Mouse (Mus musculus): ENCODE measurements around the gene Sema4d. TPM values are rescaled to one million over a fixed set of nuclear protein-coding genes. Genes with fewer than 3 reads are reported as not detected.
"Not testable (repeated sequence)": the region's sequence is repeated elsewhere in the genome, so short reads cannot be mapped to it uniquely, and the experiment has no call there.

Sema4d gene
- total and polyA plus RNA-seq, 3 experiments = 52.2 to 67.6 (median 52.2) TPM

DNA sequence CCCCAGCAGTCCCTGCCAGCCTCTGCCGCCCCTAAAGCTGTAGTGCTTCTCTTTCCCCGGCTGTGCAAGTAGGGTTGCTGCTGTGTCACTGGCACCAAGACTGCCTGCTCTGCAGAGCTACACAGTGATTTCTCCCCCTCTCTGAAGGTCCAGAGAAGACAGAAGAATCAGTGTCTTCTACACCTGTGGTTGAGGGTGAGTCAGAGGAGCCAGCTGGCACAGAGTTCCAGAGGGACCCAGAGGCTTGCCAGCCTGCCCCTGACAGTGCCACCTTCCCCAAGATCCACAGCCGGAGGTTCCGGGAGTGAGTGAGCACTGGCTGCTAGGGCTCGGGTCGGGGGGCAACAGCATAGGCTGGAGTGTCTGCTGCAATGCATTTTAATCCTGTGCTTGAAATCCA, 114.9 kb downstream of the Sema4d start:
- H3K79me2 ChIP-seq (replicated peaks; ENCODE audit: control insufficient read depth, insufficient read depth, low read length) = no peaks in the 10 kb centered on the region
- H3K9ac ChIP-seq (ENCODE audit: low read depth, low read length) = no peak overlapping the region
- WGBS = 91% methylated on average over 6 of the region's 6 CpGs
- intact Hi-C loops (cut with DNase I) = no loop called here
- H3K36me3 ChIP-seq (ENCODE audit: control insufficient read depth, insufficient read depth, low read length) = no peaks in the 10 kb centered on the region
- no peaks in the 10 kb centered on the region for H3K27me3 ChIP-seq (ENCODE audit: control insufficient read depth, insufficient read depth, low read length)
- no peak for TF ChIP-seq EP300 (IDR thresholded peaks at IDR 0.05; ENCODE audit: insufficient read depth, low read depth, low read length)
- TF ChIP-seq CTCF (IDR thresholded peaks at IDR 0.05) = no peak
- no peak for TF ChIP-seq POLR2A (IDR thresholded peaks at IDR 0.05; ENCODE audit: insufficient read depth, low read depth, low read length)
- DNase-seq = no peak
- H3K4me1 ChIP-seq (ENCODE audit: control insufficient read depth, insufficient read depth, low read length) = no peaks in the 10 kb centered on the region
- no peak overlapping the region for H3K4me3 ChIP-seq
- no peak overlapping the region for H3K27ac ChIP-seq

DNA sequence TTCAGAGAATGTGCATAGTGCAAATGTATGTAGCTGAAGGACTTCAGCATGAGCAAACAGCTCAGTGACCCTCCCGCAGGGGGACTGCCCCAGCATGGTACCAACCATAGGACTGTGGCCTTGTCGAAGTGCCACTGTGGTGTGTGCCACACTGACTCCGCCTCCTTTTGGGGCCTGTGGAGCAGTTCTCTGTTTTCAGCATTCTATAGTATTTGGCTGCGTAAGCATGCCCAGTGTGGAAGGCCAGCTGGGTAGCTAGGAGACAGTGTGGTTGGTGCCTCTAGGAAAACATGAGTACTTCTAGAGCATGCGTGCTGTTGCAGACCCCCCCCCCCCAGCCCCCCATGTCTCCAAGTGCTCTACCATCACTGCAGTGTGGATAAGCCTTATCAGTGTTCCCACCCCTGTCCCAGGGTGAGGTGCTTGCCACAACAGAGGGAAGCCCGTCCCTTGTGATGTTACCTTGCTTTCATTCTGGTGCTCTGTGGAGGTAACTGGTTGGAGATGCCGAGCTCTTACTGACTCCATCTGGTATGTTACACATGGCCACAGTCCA, 115.8 kb downstream of the Sema4d start:
- WGBS = 90% methylated on average over 7 of the region's 7 CpGs
- no peaks in the 10 kb centered on the region for H3K79me2 ChIP-seq (replicated peaks; ENCODE audit: control insufficient read depth, insufficient read depth, low read length)

DNA sequence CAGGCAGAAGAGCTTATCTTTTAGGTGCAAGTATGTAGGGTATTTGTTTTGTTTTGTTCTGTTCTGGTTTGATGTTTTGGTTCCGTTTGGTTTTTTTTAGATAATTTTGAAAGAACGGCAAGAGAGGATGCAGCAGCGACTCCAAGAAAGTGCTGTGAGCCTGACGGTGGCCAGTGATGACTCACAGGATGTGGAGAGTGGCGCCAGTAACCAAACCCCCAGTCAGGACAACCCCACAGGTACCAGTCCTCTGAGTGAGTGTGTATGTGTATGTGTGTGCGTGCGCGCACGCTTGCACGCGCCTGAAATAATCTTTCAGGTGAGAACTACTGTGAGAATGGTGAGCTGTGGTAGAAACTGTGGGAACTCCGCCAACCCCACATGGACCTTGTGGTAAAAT, 116.5 kb downstream of the Sema4d start:
- H3K79me2 ChIP-seq (replicated peaks; ENCODE audit: control insufficient read depth, insufficient read depth, low read length) = no peaks in the 10 kb centered on the region
- no peaks in the 10 kb centered on the region for H3K27me3 ChIP-seq (ENCODE audit: control insufficient read depth, insufficient read depth, low read length)
- 85% methylated on average over 12 of the region's 12 CpGs for WGBS
- H3K27ac ChIP-seq = no peak overlapping the region
- no peak overlapping the region for H3K4me3 ChIP-seq
- H3K36me3 ChIP-seq (ENCODE audit: control insufficient read depth, insufficient read depth, low read length) = no peaks in the 10 kb centered on the region
- intact Hi-C loops (cut with DNase I) = no loop called here
- no peak for TF ChIP-seq CTCF (IDR thresholded peaks at IDR 0.05)
- TF ChIP-seq POLR2A (IDR thresholded peaks at IDR 0.05; ENCODE audit: insufficient read depth, low read depth, low read length) = no peak
- no peak for TF ChIP-seq EP300 (IDR thresholded peaks at IDR 0.05; ENCODE audit: insufficient read depth, low read depth, low read length)
- DNase-seq = no peak
- H3K9ac ChIP-seq (ENCODE audit: low read depth, low read length) = no peak overlapping the region
- no peaks in the 10 kb centered on the region for H3K4me1 ChIP-seq (ENCODE audit: control insufficient read depth, insufficient read depth, low read length)

More for the DNA sequence above, 115.8 kb downstream of the Sema4d start:
- no peaks in the 10 kb centered on the region for H3K27me3 ChIP-seq (ENCODE audit: control insufficient read depth, insufficient read depth, low read length)
- intact Hi-C loops (cut with DNase I) = no loop called here
- H3K4me3 ChIP-seq = no peak overlapping the region
- no peak overlapping the region for H3K9ac ChIP-seq (ENCODE audit: low read depth, low read length)
- no peak overlapping the region for H3K27ac ChIP-seq
- no peaks in the 10 kb centered on the region for H3K36me3 ChIP-seq (ENCODE audit: control insufficient read depth, insufficient read depth, low read length)
- DNase-seq = no peak
- no peaks in the 10 kb centered on the region for H3K4me1 ChIP-seq (ENCODE audit: control insufficient read depth, insufficient read depth, low read length)
- TF ChIP-seq EP300 (IDR thresholded peaks at IDR 0.05; ENCODE audit: insufficient read depth, low read depth, low read length) (no peak), POLR2A (IDR thresholded peaks at IDR 0.05; ENCODE audit: insufficient read depth, low read depth, low read length) (no peak), CTCF (IDR thresholded peaks at IDR 0.05) (no peak)

DNA sequence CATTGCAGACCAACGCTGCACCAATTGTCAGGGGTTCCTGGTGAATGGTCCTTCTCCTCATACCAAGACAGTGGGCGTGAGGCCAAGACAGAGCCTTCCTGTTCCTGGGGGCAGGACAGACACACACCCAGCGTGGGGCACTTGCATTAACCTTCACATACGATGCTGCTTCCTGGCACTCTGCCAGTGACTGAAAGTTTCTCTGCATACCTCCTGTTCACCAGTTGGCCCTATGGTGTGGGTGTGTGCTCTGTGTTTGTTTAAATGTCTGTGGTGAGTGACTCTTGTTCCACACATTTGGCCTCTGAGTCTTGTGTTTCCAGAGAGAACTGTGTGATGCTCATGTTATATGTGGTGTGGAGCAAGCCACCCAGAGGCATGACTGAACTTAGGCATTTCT, 116.9 kb downstream of the Sema4d start:
- Histone ChIP-seq H3K36me3 (ENCODE audit: control insufficient read depth, insufficient read depth, low read length) (no peaks in the 10 kb centered on the region), H3K4me3 (no peak overlapping the region), H3K9ac (ENCODE audit: low read depth, low read length) (no peak overlapping the region), H3K27ac (no peak overlapping the region), H3K79me2 (replicated peaks; ENCODE audit: control insufficient read depth, insufficient read depth, low read length) (no peaks in the 10 kb centered on the region), H3K4me1 (ENCODE audit: control insufficient read depth, insufficient read depth, low read length) (no peaks in the 10 kb centered on the region), H3K27me3 (ENCODE audit: control insufficient read depth, insufficient read depth, low read length) (no peaks in the 10 kb centered on the region)
- intact Hi-C loops (cut with DNase I) = no loop called here
- TF ChIP-seq EP300 (IDR thresholded peaks at IDR 0.05; ENCODE audit: insufficient read depth, low read depth, low read length) = no peak
- TF ChIP-seq CTCF (IDR thresholded peaks at IDR 0.05) = no peak
- TF ChIP-seq POLR2A (IDR thresholded peaks at IDR 0.05; ENCODE audit: insufficient read depth, low read depth, low read length) = no peak
- 64% methylated on average over 4 of the region's 4 CpGs for WGBS
- DNase-seq = no peak

DNA sequence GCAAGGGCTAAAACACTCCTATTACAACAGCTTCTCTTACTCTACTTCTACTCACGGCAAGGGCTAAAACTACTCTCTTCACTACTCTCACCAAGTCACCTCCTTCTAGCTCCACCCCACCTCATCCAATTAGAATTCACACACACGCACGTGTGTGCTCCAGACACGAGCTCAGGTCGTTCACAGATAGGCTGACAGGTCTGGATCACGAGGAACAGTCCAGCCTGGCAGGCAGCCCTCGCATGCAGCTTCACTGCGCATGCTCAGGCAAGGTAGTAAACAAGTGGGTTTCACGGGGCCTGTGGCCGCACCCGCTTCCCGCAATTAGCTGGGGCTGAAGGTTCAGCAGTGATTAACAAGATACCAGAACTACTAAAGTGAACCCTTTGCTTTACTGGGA, 125.4 kb downstream of the Sema4d start:
- H3K27me3 ChIP-seq (ENCODE audit: control insufficient read depth, insufficient read depth, low read length); DNase-seq; H3K79me2 ChIP-seq (replicated peaks; ENCODE audit: control insufficient read depth, insufficient read depth, low read length); H3K36me3 ChIP-seq (ENCODE audit: control insufficient read depth, insufficient read depth, low read length); H3K4me3 ChIP-seq; H3K9ac ChIP-seq (ENCODE audit: low read depth, low read length); intact Hi-C loops (cut with DNase I); H3K4me1 ChIP-seq (ENCODE audit: control insufficient read depth, insufficient read depth, low read length); H3K27ac ChIP-seq: not testable (repeated sequence)
- WGBS = 82% methylated on average over 12 of the region's 12 CpGs

DNA sequence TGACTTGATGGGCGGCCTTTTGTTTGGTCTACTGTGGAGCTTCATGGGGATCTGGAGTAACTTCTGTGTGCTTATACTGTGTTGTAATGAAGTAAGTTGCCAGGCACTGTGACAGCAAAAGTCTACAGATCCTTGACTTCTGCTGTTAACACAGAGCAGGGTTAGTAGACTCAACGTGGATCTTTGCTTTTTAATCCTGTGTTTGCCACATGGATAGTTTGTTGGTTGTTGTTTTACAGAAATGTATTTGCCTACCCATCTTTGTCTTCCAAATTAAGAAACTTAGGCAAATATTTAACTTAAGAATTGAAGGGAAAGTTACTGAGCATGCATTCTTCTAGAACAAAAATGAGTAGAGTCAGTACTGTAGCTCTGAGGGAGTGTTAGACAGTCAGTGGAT, 130.0 kb downstream of the Sema4d start:
- no peak for DNase-seq
- Histone ChIP-seq H3K79me2 (replicated peaks; ENCODE audit: control insufficient read depth, insufficient read depth, low read length) (no peaks in the 10 kb centered on the region; the same call in 1 of the 2 replicates), H3K4me1 (ENCODE audit: control insufficient read depth, insufficient read depth, low read length) (no peaks in the 10 kb centered on the region), H3K36me3 (ENCODE audit: control insufficient read depth, insufficient read depth, low read length) (no peaks in the 10 kb centered on the region; the same call in 1 of the 2 replicates), H3K9ac (ENCODE audit: low read depth, low read length) (no peak overlapping the region), H3K27me3 (ENCODE audit: control insufficient read depth, insufficient read depth, low read length) (no peaks in the 10 kb centered on the region), H3K4me3 (no peak overlapping the region), H3K27ac (no peak overlapping the region)
- WGBS = 91% methylated on average over 2 of the region's 2 CpGs
- intact Hi-C loops (cut with DNase I) = no loop called here
- no peak for TF ChIP-seq EP300 (IDR thresholded peaks at IDR 0.05; ENCODE audit: insufficient read depth, low read depth, low read length)
- no peak for TF ChIP-seq CTCF (IDR thresholded peaks at IDR 0.05)
- no peak for TF ChIP-seq POLR2A (IDR thresholded peaks at IDR 0.05; ENCODE audit: insufficient read depth, low read depth, low read length)

All from heart, adult 2 months (tissue).